Mouse (Mus musculus): ENCODE data around the gene Uaca.

GRCm38 (mm10) chr9:60920673-60921062 lies 126.3 kb downstream of the Uaca start:
- TF ChIP-seq POLR2A (IDR thresholded peaks at IDR 0.05; ENCODE audit: control insufficient read depth, low read depth, low read length) (no peak), CTCF (IDR thresholded peaks at IDR 0.05; ENCODE audit: control insufficient read depth, insufficient read depth, insufficient replicate concordance, low read depth, low read length) (no peak)
